Mouse (Mus musculus): Measurements from ENCODE around the gene Myo7a. TPM values are rescaled to one million over a fixed set of nuclear protein-coding genes. Genes with fewer than 3 reads are reported as not detected.

Myo7a gene
- polyA plus RNA-seq (2017; shearing (Covaris generic)): 2.2 TPM

GRCm38 (mm10) chr7:98119179-98119960 lies at the start of gene Myo7a:
Myo7a (minus strand) TSS chr7:98119524.

GRCm38 (mm10) chr7:98145402-98145801 lies 26.1 kb upstream of the Myo7a start, which contains the start of gene Omp:
Omp (minus strand) TSS chr7:98145502.

Other genes with a start within 250 kb of the Myo7a start
- not detected for gene Gdpd4, start 199.6 kb downstream of the Myo7a start, polyA plus RNA-seq (2017; shearing (Covaris generic))
- gene Omp, start 26.0 kb upstream of the Myo7a start, polyA plus RNA-seq (2017; shearing (Covaris generic)): not detected
- gene Capn5, start 58.8 kb upstream of the Myo7a start, polyA plus RNA-seq (2017; shearing (Covaris generic)): 0.52 TPM
- gene B3gnt6, start 80.0 kb upstream of the Myo7a start, polyA plus RNA-seq (2017; shearing (Covaris generic)): not detected
- 8.8 TPM for gene Acer3, start 201.7 kb upstream of the Myo7a start, polyA plus RNA-seq (2017; shearing (Covaris generic))
- gene Tsku, start 241.8 kb upstream of the Myo7a start, polyA plus RNA-seq (2017; shearing (Covaris generic)): not detected